Mouse (Mus musculus): Measurements from ENCODE around the gene Bex4.
"Not testable (repeated sequence)": the region's sequence is repeated elsewhere in the genome, so short reads cannot be mapped to it uniquely, and the experiment has no call there.

The Bex4 gene

GRCm38 (mm10) chrX:136138827-136139639 is at the start of gene Bex4:
TSS of gene Bex4 (plus strand) at chrX:136138996.
- DNase-seq: peak; percentile 3

GRCm38 (mm10) chrX:136092497-136093279 is 46.1 kb upstream of the Bex4 start:
- no peak for DNase-seq

- no peak for DNase-seq
These were observed 44.4 kb upstream of the Bex4 start for GRCm38 (mm10) chrX:136094421-136094820.

GRCm38 (mm10) chrX:136104046-136104723 is 34.6 kb upstream of the Bex4 start:
- no peak for DNase-seq

- no peak for DNase-seq
These were observed 34.1 kb upstream of the Bex4 start for GRCm38 (mm10) chrX:136104724-136105088.

GRCm38 (mm10) chrX:136107942-136108341 is 30.9 kb upstream of the Bex4 start:
- peak; percentile 65 to 73 for DNase-seq

GRCm38 (mm10) chrX:136115015-136115414 is 23.8 kb upstream of the Bex4 start:
- no peak for DNase-seq

- DNase-seq: peak; percentile 60 to 70
These were observed 23.3 kb upstream of the Bex4 start for GRCm38 (mm10) chrX:136115419-136115961.

GRCm38 (mm10) chrX:136127038-136127743 is 11.6 kb upstream of the Bex4 start:
- DNase-seq: no peak

- peak; percentile 56 to 64 for DNase-seq
These were observed 11.1 kb upstream of the Bex4 start for GRCm38 (mm10) chrX:136127744-136128064.

GRCm38 (mm10) chrX:136135559-136135958 is 3.2 kb upstream of the Bex4 start:
- DNase-seq: no peak

- DNase-seq: not testable (repeated sequence)
These were observed 826 bp downstream of the Bex4 start for GRCm38 (mm10) chrX:136139640-136140004.

- DNase-seq: no peak
These were observed 2.6 kb downstream of the Bex4 start for GRCm38 (mm10) chrX:136141385-136141784.

GRCm38 (mm10) chrX:136143711-136144110 is 4.9 kb downstream of the Bex4 start:
- DNase-seq: no peak

GRCm38 (mm10) chrX:136144195-136144594 is 5.4 kb downstream of the Bex4 start:
- no peak for DNase-seq

- no peak for DNase-seq
These were observed 31.8 kb downstream of the Bex4 start for GRCm38 (mm10) chrX:136170625-136171024.

GRCm38 (mm10) chrX:136171189-136172117 is 32.7 kb downstream of the Bex4 start:
- DNase-seq: peak; percentile 46 to 57

GRCm38 (mm10) chrX:136172118-136172551 is 33.3 kb downstream of the Bex4 start, which contains the start of gene Tceal8:
TSS of gene Tceal8 (minus strand) at chrX:136172342.
- DNase-seq: peak; percentile 69 to 73

GRCm38 (mm10) chrX:136172786-136173185 is 34.0 kb downstream of the Bex4 start:
- no peak for DNase-seq

- no peak for DNase-seq
These were observed 42.2 kb downstream of the Bex4 start for GRCm38 (mm10) chrX:136180897-136181553.

- DNase-seq: no peak
These were observed 44.3 kb downstream of the Bex4 start for GRCm38 (mm10) chrX:136183107-136183506.
